Mouse (Mus musculus) inflammation-experienced regulatory T-cells, adult 6 months (primary cell): ENCODE data around the gene Olfr1130. TPM values are rescaled to one million over a fixed set of nuclear protein-coding genes. Genes with fewer than 3 reads are reported as not detected.
"Not testable (repeated sequence)": the region's sequence is repeated elsewhere in the genome, so short reads cannot be mapped to it uniquely, and the experiment has no call there.

Experiments used
- ATAC-seq: one replicate; pipeline ENCODE4 v1.8.0; 2017
- polyA plus RNA-seq, 3 experiments: library from polyadenylated mRNA; unstranded; fragments of 100-300 nt; shearing (Covaris generic); gene quantifications; one replicate each; pipeline ENCODE4 v1.2.1; 2017

Olfr1130 gene
- not detected for polyA plus RNA-seq

DNA sequence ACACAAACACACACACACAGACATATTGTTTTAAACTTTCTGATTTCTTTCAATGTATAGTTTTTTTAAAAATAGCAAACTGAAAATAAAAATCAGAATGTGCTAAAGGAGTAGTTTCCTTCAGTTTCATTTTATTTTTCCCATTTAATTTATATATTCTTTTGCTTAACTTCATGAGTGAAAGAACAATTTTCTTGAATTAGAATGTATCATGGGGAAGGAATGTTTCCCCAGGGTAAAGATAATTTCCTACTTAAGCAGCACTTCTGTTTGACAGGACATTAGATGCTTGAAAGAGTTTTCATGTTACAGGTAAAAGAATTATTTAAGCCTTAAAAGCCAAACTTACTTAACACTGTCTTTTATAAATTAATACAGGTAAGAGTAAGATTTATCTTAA, at the start of gene Olfr1130:
TSS of gene Olfr1130 (plus strand) at position 301 of the 400 bp plus-strand sequence.
- not testable (repeated sequence) for ATAC-seq

DNA sequence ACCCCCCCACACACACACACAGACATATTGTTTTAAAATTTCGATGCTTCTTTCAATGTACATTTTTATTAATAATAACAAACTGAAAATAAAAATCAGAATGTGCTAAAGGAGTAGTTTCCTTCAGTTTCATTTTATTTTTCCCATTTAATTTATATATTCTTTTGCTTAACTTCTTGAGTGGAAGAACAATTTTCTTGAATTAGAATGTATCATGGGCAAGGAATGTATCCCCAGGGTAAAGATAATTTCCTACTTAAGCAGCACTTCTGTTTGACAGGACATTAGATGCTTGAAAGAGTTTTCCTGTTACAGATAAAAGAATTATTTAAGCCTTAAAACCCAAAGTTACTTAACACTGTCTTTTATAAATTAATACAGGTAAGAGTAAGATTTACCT, 32.4 kb upstream of the Olfr1130 start, which contains the start of gene Olfr1129:
TSS of gene Olfr1129 (plus strand) at position 301 of the 400 bp plus-strand sequence.
- ATAC-seq: not testable (repeated sequence)

DNA sequence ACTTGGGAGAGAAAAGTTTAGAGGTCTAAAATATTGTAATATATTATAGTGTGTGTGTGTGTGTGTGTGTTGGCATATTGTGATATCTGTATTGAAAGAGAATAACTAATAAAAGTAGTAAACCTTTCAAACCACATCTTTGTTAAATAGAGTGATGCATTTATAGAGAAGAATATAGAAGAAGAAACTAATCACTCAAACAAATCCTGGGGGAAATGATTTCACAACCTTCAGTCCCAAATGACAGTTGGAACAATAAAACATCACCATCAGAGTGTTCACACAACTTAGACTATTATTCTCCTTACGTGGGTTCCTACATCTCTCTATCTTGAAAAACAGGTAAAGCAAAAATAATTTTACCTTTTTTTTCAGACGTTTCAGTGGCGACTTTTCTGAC, 20.8 kb downstream of the Olfr1130 start, which contains the start of gene Olfr1131:
TSS of gene Olfr1131 (plus strand) at position 301 of the 400 bp plus-strand sequence.
- no peak for ATAC-seq

DNA sequence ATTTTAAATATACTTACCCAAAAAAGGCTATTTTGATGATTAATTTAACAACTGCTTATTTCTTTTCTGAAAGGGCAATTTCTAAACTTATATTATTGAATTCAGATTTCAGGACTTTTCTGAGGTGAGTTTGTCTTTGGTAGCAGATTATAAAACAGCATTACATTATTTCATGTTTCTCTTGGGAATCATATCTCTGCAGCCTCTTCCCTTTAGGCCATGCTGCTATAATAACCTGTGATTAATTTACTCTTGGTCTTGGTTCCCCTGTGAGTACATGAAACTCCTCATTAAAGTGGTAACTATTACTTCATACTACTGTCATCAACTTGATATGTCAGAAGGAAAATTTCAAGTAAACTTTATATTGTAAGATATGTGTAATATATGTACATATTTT, 31.4 kb downstream of the Olfr1130 start, which contains the start of gene Olfr1132:
TSS of gene Olfr1132 (minus strand) at position 101 of the 400 bp plus-strand sequence.
- ATAC-seq: no peak

DNA sequence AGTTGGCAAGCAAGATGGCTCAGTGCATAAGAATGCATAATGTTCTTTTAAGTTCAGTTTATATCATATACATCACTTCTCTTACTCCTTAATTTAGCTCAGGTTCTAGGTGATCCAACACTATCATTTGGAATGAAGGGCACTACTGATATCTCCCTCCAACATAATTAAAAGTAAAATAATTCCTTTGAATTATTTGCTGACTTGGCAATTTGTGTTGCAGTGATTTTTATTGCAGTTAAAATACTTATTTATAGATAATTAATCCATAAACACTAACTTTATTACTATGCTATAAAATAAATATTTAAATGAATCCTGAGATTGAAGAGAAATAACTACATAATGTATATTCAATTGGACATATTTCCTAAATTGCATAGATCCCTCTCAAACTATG, 36.4 kb downstream of the Olfr1130 start:
- no peak for ATAC-seq

DNA sequence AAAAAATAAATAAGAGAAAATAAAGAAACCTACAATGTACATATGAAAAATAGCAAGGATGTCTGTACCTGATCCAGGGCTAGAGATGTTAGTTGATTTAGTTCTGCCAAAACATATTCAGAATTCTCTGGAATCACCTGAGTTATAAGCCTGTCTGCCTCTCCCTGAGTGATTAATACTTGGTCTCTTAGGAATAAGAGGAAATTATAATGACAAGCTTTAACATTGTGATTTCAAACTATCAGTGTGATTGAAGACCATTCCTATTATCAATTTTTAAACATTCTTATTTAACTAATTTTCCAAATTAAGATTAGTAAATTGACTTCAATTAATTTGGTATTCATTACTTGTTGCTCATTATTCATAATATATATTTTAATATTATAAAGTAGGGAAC, 41.3 kb downstream of the Olfr1130 start, which contains the start of gene Olfr1133:
TSS of gene Olfr1133 (minus strand) at position 101 of the 400 bp plus-strand sequence.
- no peak for ATAC-seq

DNA sequence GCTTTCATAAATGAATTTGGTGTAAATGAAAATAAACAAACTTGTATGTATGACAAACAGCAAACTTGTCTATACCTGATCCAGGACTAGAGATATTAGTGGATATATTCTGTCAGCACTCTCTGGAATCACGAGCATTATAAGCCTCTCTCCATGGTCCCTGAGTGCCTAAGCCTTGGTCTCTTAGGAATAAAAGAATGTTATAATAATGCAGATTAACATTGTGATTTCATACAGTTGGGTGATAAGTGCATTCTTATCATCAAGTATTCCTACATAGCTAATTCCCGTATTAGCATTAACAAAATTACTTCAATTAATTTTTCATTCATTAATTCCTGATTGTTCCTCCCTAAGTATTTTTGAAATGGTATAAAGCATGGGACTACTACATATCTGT, 52.3 kb downstream of the Olfr1130 start, which contains the start of gene Olfr1134:
TSS of gene Olfr1134 (minus strand) at position 101 of the 400 bp plus-strand sequence.
- no peak for ATAC-seq

Other genes starting within 250 kb of the Olfr1130 start
- gene Olfr1121, start 236.3 kb upstream of the Olfr1130 start, polyA plus RNA-seq: not detected
- gene Olfr1122, start 220.4 kb upstream of the Olfr1130 start, polyA plus RNA-seq: not detected
- not detected for gene Olfr1123, start 189.6 kb upstream of the Olfr1130 start, polyA plus RNA-seq
- 1 to 10 TPM in 1 of 3 experiments, under 1 TPM in 1, not detected in 1; 0.88 to 2.6 TPM for gene Olfr1124, start 175.9 kb upstream of the Olfr1130 start, polyA plus RNA-seq
- gene Olfr1126, start 152.2 kb upstream of the Olfr1130 start, polyA plus RNA-seq: not detected
- not detected for gene Pramel7, start 109.1 kb upstream of the Olfr1130 start, polyA plus RNA-seq
- not detected for gene Pramel6, start 99.6 kb upstream of the Olfr1130 start, polyA plus RNA-seq
- gene Olfr153, start 74.4 kb upstream of the Olfr1130 start, polyA plus RNA-seq: not detected
- gene Olfr1128, start 60.7 kb upstream of the Olfr1130 start, polyA plus RNA-seq: not detected
- not detected for gene Olfr1129, start 32.3 kb upstream of the Olfr1130 start, polyA plus RNA-seq
- gene Olfr1131, start 20.9 kb downstream of the Olfr1130 start, polyA plus RNA-seq: not detected
- not detected for gene Olfr1132, start 31.3 kb downstream of the Olfr1130 start, polyA plus RNA-seq
- not detected for gene Olfr1133, start 41.2 kb downstream of the Olfr1130 start, polyA plus RNA-seq
- gene Olfr1134, start 52.2 kb downstream of the Olfr1130 start, polyA plus RNA-seq: not detected
- not detected for gene Olfr1135, start 67.5 kb downstream of the Olfr1130 start, polyA plus RNA-seq
- gene Olfr1136, start 87.7 kb downstream of the Olfr1130 start, polyA plus RNA-seq: not detected
- gene Olfr1137, start 107.0 kb downstream of the Olfr1130 start, polyA plus RNA-seq: not detected
- gene Olfr1138, start 133.8 kb downstream of the Olfr1130 start, polyA plus RNA-seq: not detected
- gene Olfr1140, start 137.5 kb downstream of the Olfr1130 start, polyA plus RNA-seq: not detected
- not detected for gene Olfr1141, start 147.8 kb downstream of the Olfr1130 start, polyA plus RNA-seq
- gene Olfr152, start 173.3 kb downstream of the Olfr1130 start, polyA plus RNA-seq: not detected
- gene Olfr1143, start 194.4 kb downstream of the Olfr1130 start, polyA plus RNA-seq: not detected
- not detected for gene Olfr1145, start 203.6 kb downstream of the Olfr1130 start, polyA plus RNA-seq
- gene Olfr1148, start 224.3 kb downstream of the Olfr1130 start, polyA plus RNA-seq: not detected
- not detected for gene Olfr1150-ps1, start 237.8 kb downstream of the Olfr1130 start, polyA plus RNA-seq
- gene Olfr1151, start 249.7 kb downstream of the Olfr1130 start, polyA plus RNA-seq: not detected